Mouse (Mus musculus): Measurements from ENCODE around the gene Smad5.

DNA sequence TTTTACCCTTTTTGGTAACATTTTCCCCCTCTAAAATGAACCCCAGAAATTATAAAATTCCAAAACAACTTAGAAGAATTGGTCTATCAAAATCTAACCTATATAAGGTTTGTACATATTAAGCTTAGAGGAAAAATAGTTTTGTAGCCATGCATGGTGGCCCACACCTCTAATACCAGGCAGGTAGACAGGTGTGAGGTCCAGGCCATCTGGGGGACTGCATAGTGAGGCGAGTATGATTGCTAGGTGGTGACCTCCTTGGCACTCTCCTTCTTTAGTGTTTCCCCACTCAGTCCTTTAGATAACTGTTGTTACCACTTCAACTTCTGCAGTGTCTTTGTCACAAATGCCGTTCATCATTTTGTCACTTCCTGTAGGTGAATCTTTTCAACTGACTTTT, 1.8 kb downstream of the Smad5 start:
- no peak for TF ChIP-seq CTCF (IDR thresholded peaks at IDR 0.05; ENCODE audit: low read depth, low read length)
- TF ChIP-seq GATA1 (IDR thresholded peaks at IDR 0.05; ENCODE audit: borderline replicate concordance, low read length), result no peak
- TF ChIP-seq POLR2AphosphoS5 (IDR thresholded peaks at IDR 0.05; ENCODE audit: insufficient replicate concordance, low read depth, low read length), result no peak
- TF ChIP-seq GATA2 (IDR thresholded peaks at IDR 0.05; ENCODE audit: borderline replicate concordance, low read depth, low read length), result no peak
- TF ChIP-seq TAL1 (conservative IDR thresholded peaks at IDR 0.05; ENCODE audit: low read depth, low read length), result no peak
